Mouse (Mus musculus) CH12.LX (cell line): ENCODE measurements around the gene Sf3a2.

Source experiments
- CTCF ChIP-seq, 2 experiments: IDR thresholded peaks in 1 of 2; conservative IDR thresholded peaks in 1 of 2; 2 replicates each; pipeline ENCODE4 v1.5.1; 2011 to 2012; ENCODE audit warnings: low read depth in 2 of 2, low read length in 2 of 2, improper control_type of control experiment in 1 of 2, inconsistent platforms in 1 of 2, mild to moderate bottlenecking in 1 of 2, moderate library complexity in 1 of 2
- EP300 ChIP-seq: IDR thresholded peaks from 2 replicates; pipeline ENCODE4 v1.6.1; 2011; ENCODE audit warnings: low read length, improper control_type of control experiment
- MAX ChIP-seq: IDR thresholded peaks from 2 replicates; pipeline ENCODE4 v1.6.1; 2011; ENCODE audit warnings: low read length, improper control_type of control experiment
- RCOR1 ChIP-seq: conservative IDR thresholded peaks from 2 replicates; pipeline ENCODE4 v1.6.1; 2012; ENCODE audit warnings: low read depth, mild to moderate bottlenecking, inconsistent platforms, low read length, improper control_type of control experiment

GRCm38 (mm10) chr10:80768365-80768764, 29.6 kb upstream of the Sf3a2 start:
- TF ChIP-seq MAX (no peak), CTCF (conservative IDR thresholded peaks at IDR 0.05 in 1 of 2, IDR thresholded peaks at IDR 0.05 in 1 of 2; ENCODE audit: low read depth in 2 of 2, low read length in 2 of 2) (no peak), RCOR1 (no peak), EP300 (no peak)
